Mouse (Mus musculus) embryonic facial prominence, embryonic 12.5 days (tissue): ENCODE measurements around the gene Tescl. TPM values are rescaled to one million over a fixed set of nuclear protein-coding genes. Genes with fewer than 3 reads are reported as not detected.

Source experiments
- ATAC-seq: fragments of 200-750 bp; cut with Nextera tagmentation; 2 replicates; pipeline ENCODE4 v1.8.0; 2017; ENCODE audit not compliant: insufficient number of reproducible peaks, insufficient read depth, low FRiP score, low TSS enrichment
- H3K27ac ChIP-seq: fragments of 300-500 bp; sonication (generic); 2 replicates; pipeline ENCODE4 v1.5.1; 2016; ENCODE audit warnings: mild to moderate bottlenecking
- H3K27me3 ChIP-seq: fragments of 300-500 bp; sonication (generic); 2 replicates; pipeline ENCODE4 v1.6.1; 2016; ENCODE audit warnings: mild to moderate bottlenecking, moderate library complexity
- H3K36me3 ChIP-seq: fragments of 300-500 bp; sonication (generic); 2 replicates; pipeline ENCODE4 v1.6.1; 2016; ENCODE audit warnings: mild to moderate bottlenecking
- H3K4me1 ChIP-seq: fragments of 300-500 bp; sonication (generic); 2 replicates; pipeline ENCODE4 v1.6.1; 2016
- H3K4me2 ChIP-seq: fragments of 300-500 bp; sonication (generic); replicated peaks from 2 replicates; pipeline ENCODE4 v1.6.1; 2016; ENCODE audit warnings: mild to moderate bottlenecking, moderate library complexity
- H3K4me3 ChIP-seq: fragments of 300-500 bp; sonication (generic); 2 replicates; pipeline ENCODE4 v1.5.1; 2016; ENCODE audit warnings: mild to moderate bottlenecking
- H3K9ac ChIP-seq: fragments of 300-500 bp; sonication (generic); 2 replicates; pipeline ENCODE4 v1.6.1; 2016; ENCODE audit warnings: mild to moderate bottlenecking, moderate library complexity
- H3K9me3 ChIP-seq: fragments of 300-500 bp; sonication (generic); 2 replicates; pipeline ENCODE4 v1.6.1; 2016; ENCODE audit warnings: mild to moderate bottlenecking, moderate library complexity
- WGBS: fragments of 180-500 bp; shearing (Covaris S2); methylation state at CpG from one replicate; pipeline ENCODE4 v1.1.7; 2016; 5-methylcytosine and 5-hydroxymethylcytosine counted together
- polyA plus RNA-seq: library from polyadenylated mRNA; unstranded; fragments of >200 nt; fragmentation: Nextera tagmentation; extraction: Ambion mirVana; gene quantifications from 2 replicates; pipeline ENCODE4 v1.2.1, GENCODE M21; 2016

Tescl gene
- polyA plus RNA-seq, 1 experiment from 2014 or later = 0.26 TPM

- H3K4me3 ChIP-seq = no peak overlapping the region
- H3K27me3 ChIP-seq = 0 out of 2 replicates have a peak, but pooled peaks cover 8% of the 10 kb centered on the region
- no peak overlapping the region for H3K9ac ChIP-seq
- no peak overlapping the region for H3K27ac ChIP-seq
- no peaks in the 10 kb centered on the region for H3K36me3 ChIP-seq
- H3K4me1 ChIP-seq = no peaks in the 10 kb centered on the region
- no peak for ATAC-seq
- H3K9me3 ChIP-seq = peaks cover 3% of the 10 kb centered on the region; the same call in 1 of the 2 replicates
- 27% methylated on average over 9 of the region's 9 CpGs for WGBS
- no peak overlapping the region for H3K4me2 ChIP-seq
These were observed 25.5 kb upstream of the Tescl start for GRCm38 (mm10) chr7:24359269-24359668.

- peaks cover 3% of the 10 kb centered on the region; the same call in 1 of the 2 replicates for H3K9me3 ChIP-seq
- WGBS = 51% methylated on average over 4 of the region's 4 CpGs
- H3K36me3 ChIP-seq = no peaks in the 10 kb centered on the region
- no peak for ATAC-seq
- no peaks in the 10 kb centered on the region for H3K4me1 ChIP-seq
- no peak overlapping the region for H3K4me2 ChIP-seq
- H3K27me3 ChIP-seq = 0 out of 2 replicates have a peak, but pooled peaks cover 8% of the 10 kb centered on the region
- no peak overlapping the region for H3K9ac ChIP-seq
- H3K27ac ChIP-seq = no peak overlapping the region
- no peak overlapping the region for H3K4me3 ChIP-seq
These were observed 24.2 kb upstream of the Tescl start for GRCm38 (mm10) chr7:24357899-24358298.

GRCm38 (mm10) chr7:24356081-24356480, 22.3 kb upstream of the Tescl start:
- Histone ChIP-seq H3K4me3 (no peak overlapping the region), H3K4me2 (no peak overlapping the region), H3K9ac (no peak overlapping the region), H3K27me3 (peaks cover 4% of the 10 kb centered on the region; the same call in 1 of the 2 replicates), H3K36me3 (no peaks in the 10 kb centered on the region), H3K4me1 (no peaks in the 10 kb centered on the region), H3K27ac (no peak overlapping the region), H3K9me3 (peaks cover 3% of the 10 kb centered on the region; the same call in 1 of the 2 replicates)
- WGBS = 80% methylated on average over 10 of the region's 10 CpGs
- no peak for ATAC-seq

- peaks cover 4% of the 10 kb centered on the region; the same call in 1 of the 2 replicates for H3K27me3 ChIP-seq
- H3K27ac ChIP-seq = no peak overlapping the region
- no peak overlapping the region for H3K4me2 ChIP-seq
- no peak overlapping the region for H3K4me3 ChIP-seq
- WGBS = 82% methylated on average over 6 of the region's 6 CpGs
- no peaks in the 10 kb centered on the region for H3K4me1 ChIP-seq
- no peaks in the 10 kb centered on the region for H3K36me3 ChIP-seq
- peaks cover 3% of the 10 kb centered on the region; the same call in 1 of the 2 replicates for H3K9me3 ChIP-seq
- H3K9ac ChIP-seq = no peak overlapping the region
- no peak for ATAC-seq
These were observed 21.9 kb upstream of the Tescl start for GRCm38 (mm10) chr7:24355646-24356045.

DNA sequence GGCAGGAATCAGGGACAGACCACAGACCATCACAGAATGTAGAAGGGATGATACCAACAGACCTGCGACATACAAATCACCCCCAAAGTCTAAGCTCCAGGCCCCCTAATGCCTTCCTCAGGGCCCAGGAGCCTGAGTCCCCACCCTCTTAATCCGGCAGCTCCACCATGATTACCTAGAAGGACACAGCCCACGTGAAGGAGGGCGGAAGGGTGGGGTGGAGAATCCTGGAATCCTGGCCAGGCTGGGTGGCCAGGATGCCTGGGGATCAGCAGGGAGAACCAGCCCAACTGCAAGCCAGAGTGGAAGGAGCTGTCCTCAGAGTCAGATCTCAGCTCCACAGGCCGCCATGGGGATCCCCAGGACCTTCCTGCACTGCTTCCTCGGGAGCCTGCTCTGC, 15.2 kb upstream of the Tescl start, which contains the start of gene Lypd5:
Gene Lypd5 (plus strand): TSS at position 301 of the 400 bp plus-strand sequence.
- H3K27ac ChIP-seq = no peak within 1 kb of the TSS
- H3K4me1 ChIP-seq = no peaks in the 10 kb centered on the region
- no peak within 1 kb of the TSS for H3K9ac ChIP-seq
- H3K36me3 ChIP-seq = no peaks in the 10 kb centered on the region
- H3K4me2 ChIP-seq = no peak within 1 kb of the TSS
- WGBS = 37% methylated on average over 6 of the region's 6 CpGs
- H3K9me3 ChIP-seq = no peaks in the 10 kb centered on the region
- ATAC-seq = no peak
- no peak within 1 kb of the TSS for H3K4me3 ChIP-seq
- peaks cover 4% of the 10 kb centered on the region; the same call in 1 of the 2 replicates for H3K27me3 ChIP-seq

DNA sequence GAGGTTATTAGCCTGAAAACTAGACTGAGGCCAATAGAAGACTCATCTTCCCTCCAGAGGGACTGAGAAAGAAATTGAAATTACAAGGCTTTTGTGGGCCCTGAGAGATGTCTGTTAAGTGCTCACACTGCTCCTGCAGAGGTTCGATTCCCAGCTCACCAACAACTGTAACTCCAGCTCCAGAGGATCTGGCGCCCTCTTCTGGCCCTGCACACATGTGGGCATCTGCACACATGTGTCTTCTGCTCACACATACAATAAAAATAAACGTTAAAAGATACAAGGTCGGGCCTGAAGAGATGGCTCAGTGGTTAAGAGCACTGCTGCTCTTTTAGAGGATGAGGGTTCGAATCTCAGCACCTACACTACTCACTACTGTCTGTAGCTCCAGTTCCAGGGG, 12.7 kb upstream of the Tescl start:
- no peak overlapping the region for H3K9ac ChIP-seq
- no peak overlapping the region for H3K27ac ChIP-seq
- H3K27me3 ChIP-seq = no peaks in the 10 kb centered on the region
- H3K36me3 ChIP-seq = no peaks in the 10 kb centered on the region
- no peak overlapping the region for H3K4me2 ChIP-seq
- no peaks in the 10 kb centered on the region for H3K4me1 ChIP-seq
- WGBS = 63% methylated on average over 5 of the region's 5 CpGs
- ATAC-seq = no peak
- H3K4me3 ChIP-seq = no peak overlapping the region
- H3K9me3 ChIP-seq = no peaks in the 10 kb centered on the region

DNA sequence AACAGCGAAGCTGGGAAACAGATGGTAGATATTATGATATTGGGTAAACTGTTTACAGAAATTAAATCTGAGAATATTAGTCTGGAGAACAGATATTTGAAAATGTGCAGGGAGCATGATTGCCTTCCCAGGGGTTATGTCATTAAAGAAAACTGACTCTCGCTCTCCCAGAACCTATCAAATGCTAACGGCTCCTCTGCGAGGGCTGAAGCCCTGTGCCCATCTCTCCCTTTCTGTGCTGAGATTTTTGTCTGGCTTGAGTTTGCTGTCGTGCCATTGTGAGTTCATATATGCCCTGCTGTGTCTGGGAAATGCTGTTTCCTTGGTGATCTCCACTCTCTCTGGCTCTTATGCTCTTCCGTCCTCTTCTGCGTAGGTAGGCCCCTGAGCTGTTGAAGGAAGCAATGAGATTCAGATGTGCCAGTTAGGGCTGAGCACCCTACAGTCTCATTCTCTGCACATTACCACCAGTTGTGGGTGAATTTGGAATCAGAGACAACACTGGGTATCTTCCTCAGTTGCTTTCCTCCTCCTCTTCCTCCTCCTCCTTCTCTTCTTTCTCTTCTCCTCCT, 10.1 kb upstream of the Tescl start:
- H3K27ac ChIP-seq = no peak overlapping the region
- no peak for ATAC-seq
- no peak overlapping the region for H3K4me2 ChIP-seq
- H3K4me3 ChIP-seq = no peak overlapping the region
- no peaks in the 10 kb centered on the region for H3K27me3 ChIP-seq
- no peaks in the 10 kb centered on the region for H3K9me3 ChIP-seq
- WGBS = 55% methylated on average over 7 of the region's 7 CpGs
- no peak overlapping the region for H3K9ac ChIP-seq
- H3K36me3 ChIP-seq = no peaks in the 10 kb centered on the region
- no peaks in the 10 kb centered on the region for H3K4me1 ChIP-seq

- Histone ChIP-seq H3K9me3 (no peaks in the 10 kb centered on the region), H3K27ac (no peak overlapping the region), H3K9ac (no peak overlapping the region), H3K4me1 (no peaks in the 10 kb centered on the region), H3K36me3 (no peaks in the 10 kb centered on the region), H3K27me3 (peaks cover 15% of the 10 kb centered on the region), H3K4me3 (no peak overlapping the region), H3K4me2 (no peak overlapping the region)
- 37% methylated on average over 2 of the region's 2 CpGs for WGBS
- ATAC-seq = no peak
These were observed 4.5 kb upstream of the Tescl start for GRCm38 (mm10) chr7:24338241-24338640.

DNA sequence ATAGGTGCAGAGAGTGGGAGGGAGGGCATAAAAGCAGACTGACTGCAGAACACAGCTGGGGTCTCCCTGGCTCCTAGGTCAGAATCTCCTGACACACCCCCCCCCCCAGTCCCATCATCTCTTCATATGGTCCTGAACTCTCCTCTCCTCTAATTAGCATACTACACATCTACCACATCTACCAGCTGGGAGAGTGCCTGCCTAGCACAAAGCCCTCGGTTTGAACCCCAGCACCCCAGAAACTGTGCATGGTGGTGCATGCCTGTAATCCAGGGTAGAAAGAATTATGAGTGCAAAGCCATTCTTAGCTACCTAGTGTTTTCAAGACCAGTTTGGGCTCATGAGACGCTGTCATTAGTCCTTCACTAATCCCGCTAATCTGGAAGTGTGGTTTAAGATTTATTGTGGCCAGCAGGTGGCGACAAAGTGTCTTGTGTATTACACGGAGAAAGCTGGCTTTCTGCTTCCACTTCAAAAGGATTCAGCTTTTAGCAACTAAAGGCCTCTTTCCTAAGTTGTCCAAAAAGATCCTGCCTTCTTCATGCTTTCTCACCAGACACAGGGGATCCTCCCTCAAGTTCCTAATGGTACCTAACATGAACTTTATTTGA, 2.1 kb upstream of the Tescl start:
- Histone ChIP-seq H3K9me3 (no peaks in the 10 kb centered on the region), H3K4me3 (no peak overlapping the region), H3K4me2 (no peak overlapping the region), H3K27ac (no peak overlapping the region), H3K27me3 (peaks cover 22% of the 10 kb centered on the region), H3K9ac (no peak overlapping the region), H3K36me3 (no peaks in the 10 kb centered on the region), H3K4me1 (no peaks in the 10 kb centered on the region)
- no peak for ATAC-seq
- WGBS = 13% methylated on average over 5 of the region's 5 CpGs

DNA sequence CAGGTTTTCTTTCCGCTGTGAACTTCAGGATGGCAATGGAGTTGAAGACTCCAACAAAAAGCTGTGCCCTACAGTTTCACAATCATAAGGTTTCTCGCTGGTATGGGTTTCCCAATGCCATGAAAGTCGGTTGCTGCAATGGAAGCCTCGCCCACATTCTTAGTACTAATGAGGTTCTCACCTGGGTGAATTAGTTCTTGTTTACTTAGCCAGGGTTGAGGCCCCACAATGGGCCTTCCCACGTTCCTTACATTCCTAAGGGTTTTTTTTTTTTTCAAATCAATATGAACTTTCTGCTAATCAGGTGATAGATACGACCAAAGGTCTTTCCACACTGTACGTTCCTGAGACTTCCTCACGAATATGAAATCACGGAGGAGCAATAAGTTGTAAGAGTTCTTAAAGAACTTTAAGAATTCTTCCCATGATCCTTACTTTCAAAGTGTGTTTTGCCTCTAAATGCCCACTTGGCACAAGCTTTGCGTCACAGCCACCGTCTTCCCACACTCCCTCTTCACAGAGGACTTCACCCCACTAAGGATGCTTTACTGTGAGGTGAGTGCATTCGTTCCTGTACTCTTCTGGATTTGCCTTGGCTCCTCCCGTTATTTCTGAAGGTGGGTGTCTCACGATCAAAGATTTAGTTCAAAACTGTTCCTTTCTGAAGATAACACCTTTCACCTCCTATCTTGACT, 6.3 kb downstream of the Tescl start:
- no peak overlapping the region for H3K4me3 ChIP-seq
- H3K4me1 ChIP-seq = no peaks in the 10 kb centered on the region
- H3K9me3 ChIP-seq = peaks cover 11% of the 10 kb centered on the region; the same call in 1 of the 2 replicates
- no peaks in the 10 kb centered on the region for H3K27me3 ChIP-seq
- H3K27ac ChIP-seq = no peak overlapping the region
- no peak overlapping the region for H3K4me2 ChIP-seq
- H3K36me3 ChIP-seq = no peaks in the 10 kb centered on the region
- 88% methylated on average over 14 of the region's 14 CpGs for WGBS
- no peak for ATAC-seq
- H3K9ac ChIP-seq = no peak overlapping the region

- peaks cover 11% of the 10 kb centered on the region; the same call in 1 of the 2 replicates for H3K9me3 ChIP-seq
- H3K4me3 ChIP-seq = peak overlapping the region; percentile 22
- no peaks in the 10 kb centered on the region for H3K27me3 ChIP-seq
- H3K4me1 ChIP-seq = no peaks in the 10 kb centered on the region
- H3K4me2 ChIP-seq = peak overlapping the region; percentile 46
- no peaks in the 10 kb centered on the region for H3K36me3 ChIP-seq
- 47% methylated on average over 20 of the region's 20 CpGs for WGBS
- peak overlapping the region; percentile 26; the same call in 1 of the 2 replicates for H3K27ac ChIP-seq
- no peak for ATAC-seq
- 0 out of 2 replicates have a peak overlapping the region, but pooled peaks have one; percentile 34 for H3K9ac ChIP-seq
These were observed 7.2 kb downstream of the Tescl start for GRCm38 (mm10) chr7:24326273-24327135.
